Mouse (Mus musculus) cortical plate, adult 2 months (tissue): ENCODE measurements around the gene Khsrp. TPM values are rescaled to one million over a fixed set of nuclear protein-coding genes. Genes with fewer than 3 reads are reported as not detected.

ENCODE experiments used
- H3K27ac ChIP-seq: fragments of 200-500 bp; 2 replicates; pipeline ENCODE4 v1.5.1; 2012; ENCODE audit warnings: low read length, control low read depth, inconsistent platforms; ENCODE audit not compliant: insufficient read depth
- H3K4me1 ChIP-seq: fragments of 200-500 bp; 2 replicates; pipeline ENCODE4 v1.6.1; 2011; ENCODE audit warnings: low read length; ENCODE audit not compliant: control insufficient read depth, insufficient read depth
- H3K4me3 ChIP-seq: fragments of 200-500 bp; 2 replicates; pipeline ENCODE4 v1.5.1; 2011; ENCODE audit warnings: mild to moderate bottlenecking, low read length, control low read depth; ENCODE audit not compliant: insufficient read depth
- CTCF ChIP-seq: fragments of 200-500 bp; IDR thresholded peaks from 2 replicates; pipeline ENCODE4 v1.5.1; 2011; ENCODE audit warnings: mild to moderate bottlenecking, control low read depth, low read length; ENCODE audit not compliant: insufficient read depth; ENCODE audit errors: extremely low read depth
- POLR2A ChIP-seq: fragments of 200-500 bp; IDR thresholded peaks from 2 replicates; pipeline ENCODE4 v1.6.1; 2011; ENCODE audit warnings: mild to moderate bottlenecking, low read length, control low read depth; ENCODE audit not compliant: insufficient read depth; ENCODE audit errors: extremely low read depth
- polyA plus RNA-seq: library from polyadenylated mRNA; depleted of rRNA; stranded (reverse); fragments of >200 nt; gene quantifications from 2 replicates; pipeline ENCODE4 v1.2.3, GENCODE M21; 2012; rRNA removed

The Khsrp gene
- polyA plus RNA-seq, 1 experiment: 58.4 TPM

- no peak for TF ChIP-seq POLR2A
- no peak for TF ChIP-seq CTCF
- no peak overlapping the region for H3K27ac ChIP-seq
- no peaks in the 10 kb centered on the region for H3K4me1 ChIP-seq
These were observed 54.6 kb downstream of the Khsrp start for GRCm38 (mm10) chr17:56976531-56977390.

DNA sequence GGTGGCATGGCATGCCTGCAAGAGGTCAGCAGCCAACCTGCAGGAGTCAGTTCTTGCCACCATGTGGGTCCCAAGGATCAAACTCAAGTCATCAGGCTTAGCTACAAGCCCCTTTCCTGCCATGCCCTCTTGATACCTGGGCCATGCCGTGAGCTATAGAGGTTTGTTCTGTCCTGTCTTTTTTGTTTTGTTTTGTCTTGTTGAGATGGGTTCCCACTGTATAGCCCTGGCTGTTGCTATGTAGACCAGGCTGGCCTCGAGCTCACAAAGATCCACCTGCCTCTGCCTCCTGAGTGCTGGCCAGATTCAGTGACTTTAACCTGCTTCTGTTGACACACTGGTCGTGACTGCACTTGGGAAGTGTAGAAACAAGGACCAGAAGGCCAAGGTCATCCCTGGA, 55.9 kb downstream of the Khsrp start:
- no peak overlapping the region for H3K4me3 ChIP-seq
- no peak for TF ChIP-seq POLR2A
- TF ChIP-seq CTCF: no peak
- H3K27ac ChIP-seq: no peak overlapping the region
- H3K4me1 ChIP-seq: no peaks in the 10 kb centered on the region

More at GRCm38 (mm10) chr17:56976531-56977390, 54.6 kb downstream of the Khsrp start:
- H3K4me3 ChIP-seq: no peak overlapping the region

DNA sequence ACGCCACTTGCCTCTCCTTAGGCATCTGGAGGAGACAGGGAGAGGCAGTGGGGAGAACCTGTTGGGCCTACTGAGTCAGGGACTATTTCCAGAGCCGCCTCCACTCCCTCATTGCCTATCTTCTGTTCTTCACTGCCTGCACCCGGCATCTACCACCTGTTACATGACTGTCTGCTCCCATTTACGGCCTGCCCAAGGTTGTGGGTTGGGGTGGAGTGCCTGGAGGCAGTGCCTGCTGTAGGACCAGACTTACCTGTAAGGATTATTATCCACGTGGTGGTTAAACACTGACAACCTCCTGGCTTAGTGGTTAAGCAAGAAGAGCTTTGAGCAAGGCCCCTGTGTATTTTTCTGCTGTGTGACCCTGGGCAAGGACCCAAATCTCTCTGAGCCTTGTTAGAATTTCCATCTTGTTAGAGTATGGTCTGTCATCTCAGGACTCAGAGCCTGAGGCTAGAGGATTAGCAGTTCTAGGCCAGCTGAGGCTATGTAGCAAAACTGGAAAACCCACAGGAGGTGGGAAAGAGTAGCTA, 56.5 kb downstream of the Khsrp start:
- TF ChIP-seq CTCF (no peak), POLR2A (no peak)
- H3K4me1 ChIP-seq: no peaks in the 10 kb centered on the region
- no peak overlapping the region for H3K4me3 ChIP-seq
- no peak overlapping the region for H3K27ac ChIP-seq

GRCm38 (mm10) chr17:56973956-56974707, 57.2 kb downstream of the Khsrp start:
- no peak for TF ChIP-seq POLR2A
- no peak for TF ChIP-seq CTCF
- Histone ChIP-seq H3K4me3 (no peak overlapping the region), H3K4me1 (no peaks in the 10 kb centered on the region), H3K27ac (no peak overlapping the region)

Other genes starting within 250 kb of the Khsrp start
- gene Rfx2, start 200.5 kb downstream of the Khsrp start, polyA plus RNA-seq: 2.6 and 3.2 TPM in 2 replicates
- gene Acsbg2, start 157.1 kb downstream of the Khsrp start, polyA plus RNA-seq: 0.09 TPM in 1 of 2 replicates, not detected in the other
- gene 1700061G19Rik, start 156.0 kb downstream of the Khsrp start, polyA plus RNA-seq: 0.06 and 0.09 TPM in 2 replicates
- 73.1 and 76.0 TPM in 2 replicates for gene Mllt1, start 96.1 kb downstream of the Khsrp start, polyA plus RNA-seq
- gene Acer1, start 49.4 kb downstream of the Khsrp start, polyA plus RNA-seq: not detected in 2 replicates
- 139 and 146 TPM in 2 replicates for gene Clpp, start 41.2 kb downstream of the Khsrp start, polyA plus RNA-seq
- 32.1 and 35.4 TPM in 2 replicates for gene Alkbh7, start 34.2 kb downstream of the Khsrp start, polyA plus RNA-seq
- gene Pspn, start 31.5 kb downstream of the Khsrp start, polyA plus RNA-seq: not detected in 2 replicates
- 73.3 and 80.0 TPM in 2 replicates for gene Gtf2f1, start 20.2 kb downstream of the Khsrp start, polyA plus RNA-seq
- 0.13 TPM in 1 of 2 replicates, not detected in the other for gene Gm17949, start 20.1 kb downstream of the Khsrp start, polyA plus RNA-seq
- 0.19 and 0.25 TPM in 2 replicates for gene Slc25a41, start 10.1 kb upstream of the Khsrp start, polyA plus RNA-seq
- gene Crb3, start 27.6 kb upstream of the Khsrp start, polyA plus RNA-seq: 0.93 and 1.6 TPM in 2 replicates
- gene Slc25a23, start 28.3 kb upstream of the Khsrp start, polyA plus RNA-seq: 319 and 330 TPM in 2 replicates
- 2.3 and 2.8 TPM in 2 replicates for gene Dennd1c, start 47.0 kb upstream of the Khsrp start, polyA plus RNA-seq
- gene Tubb4a, start 56.3 kb upstream of the Khsrp start, polyA plus RNA-seq: 597 and 680 TPM in 2 replicates
- gene Tnfsf9, start 73.8 kb upstream of the Khsrp start, polyA plus RNA-seq: 0.93 and 1.0 TPM in 2 replicates
- gene Cd70, start 118.3 kb upstream of the Khsrp start, polyA plus RNA-seq: 0.25 and 0.29 TPM in 2 replicates
- 0.08 TPM in 1 of 2 replicates, not detected in the other for gene Tnfsf14, start 162.7 kb upstream of the Khsrp start, polyA plus RNA-seq
- gene C3, start 196.6 kb upstream of the Khsrp start, polyA plus RNA-seq: 0.17 and 0.32 TPM in 2 replicates
- 28.8 and 29.7 TPM in 2 replicates for gene Gpr108, start 216.9 kb upstream of the Khsrp start, polyA plus RNA-seq
- gene Trip10, start 217.9 kb upstream of the Khsrp start, polyA plus RNA-seq: 10.1 and 11.2 TPM in 2 replicates
- 3.6 TPM in 2 replicates for gene Vav1, start 247.6 kb upstream of the Khsrp start, polyA plus RNA-seq